Mouse (Mus musculus): ENCODE data around the gene Lrrfip1. TPM values are rescaled to one million over a fixed set of nuclear protein-coding genes. Genes with fewer than 3 reads are reported as not detected.

Gene Lrrfip1
- polyA plus RNA-seq, 1 experiment, result 16.6 TPM

DNA sequence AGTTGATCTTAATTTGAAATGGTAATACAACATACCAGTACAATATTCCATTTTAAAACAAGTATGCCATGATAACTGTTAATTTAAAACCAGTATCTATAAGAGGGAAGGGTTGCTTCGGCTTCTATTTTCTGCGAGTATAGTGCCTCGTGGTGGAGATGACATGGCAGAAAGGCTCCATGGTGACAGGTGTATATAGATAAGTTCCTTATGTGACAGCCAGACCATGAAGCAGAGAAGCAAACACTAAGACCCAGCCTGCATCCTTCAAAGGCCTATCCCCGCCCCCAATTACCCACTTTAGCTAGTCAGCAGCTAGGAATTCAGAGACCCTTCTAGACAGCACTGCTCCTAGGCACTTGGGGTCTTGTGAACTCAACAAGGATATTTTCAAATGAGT lies 170.6 kb downstream of the Lrrfip1 start:
- no peaks in the 10 kb centered on the region for H3K4me1 ChIP-seq (ENCODE audit: control insufficient read depth, insufficient read depth, insufficient read length)
- TF ChIP-seq POLR2A (IDR thresholded peaks at IDR 0.05; ENCODE audit: low read depth, low read length) (no peak), CTCF (IDR thresholded peaks at IDR 0.05; ENCODE audit: extremely low read depth, insufficient read depth, insufficient read length, insufficient replicate concordance) (no peak)
- no peak overlapping the region for H3K4me3 ChIP-seq (ENCODE audit: extremely low read depth, insufficient read depth, insufficient read length)
- H3K27me3 ChIP-seq (ENCODE audit: control insufficient read depth, insufficient read depth, low read length), result no peaks in the 10 kb centered on the region
- no peak for DNase-seq (ENCODE audit: low read depth in 1 of 2, low spot score in 2 of 2)
- H3K27ac ChIP-seq (ENCODE audit: insufficient read depth, low read length), result no peak overlapping the region
- 69% methylated on average over 4 of the region's 4 CpGs for WGBS
- no peaks in the 10 kb centered on the region for H3K36me3 ChIP-seq (ENCODE audit: control insufficient read depth, insufficient read depth, low read length)

GRCm38 (mm10) chr1:91174796-91175195 lies 176.3 kb downstream of the Lrrfip1 start:
- TF ChIP-seq POLR2A (IDR thresholded peaks at IDR 0.05; ENCODE audit: low read depth, low read length) (no peak), CTCF (IDR thresholded peaks at IDR 0.05; ENCODE audit: extremely low read depth, insufficient read depth, insufficient read length, insufficient replicate concordance) (no peak)
- 74% methylated on average over 5 of the region's 5 CpGs for WGBS
- Histone ChIP-seq H3K36me3 (ENCODE audit: control insufficient read depth, insufficient read depth, low read length) (no peaks in the 10 kb centered on the region), H3K27me3 (ENCODE audit: control insufficient read depth, insufficient read depth, low read length) (no peaks in the 10 kb centered on the region), H3K27ac (ENCODE audit: insufficient read depth, low read length) (no peak overlapping the region), H3K4me1 (ENCODE audit: control insufficient read depth, insufficient read depth, insufficient read length) (no peaks in the 10 kb centered on the region; the same call in 1 of the 2 replicates), H3K4me3 (ENCODE audit: extremely low read depth, insufficient read depth, insufficient read length) (no peak overlapping the region)
- no peak for DNase-seq (ENCODE audit: low read depth in 1 of 2, low spot score in 2 of 2)

GRCm38 (mm10) chr1:91176026-91176425 lies 177.5 kb downstream of the Lrrfip1 start:
- 71% methylated on average over 3 of the region's 3 CpGs for WGBS
- Histone ChIP-seq H3K27ac (ENCODE audit: insufficient read depth, low read length) (no peak overlapping the region), H3K4me1 (ENCODE audit: control insufficient read depth, insufficient read depth, insufficient read length) (peaks cover 4% of the 10 kb centered on the region; the same call in 1 of the 2 replicates), H3K36me3 (ENCODE audit: control insufficient read depth, insufficient read depth, low read length) (no peaks in the 10 kb centered on the region), H3K4me3 (ENCODE audit: extremely low read depth, insufficient read depth, insufficient read length) (no peak overlapping the region), H3K27me3 (ENCODE audit: control insufficient read depth, insufficient read depth, low read length) (peaks cover 3% of the 10 kb centered on the region; the same call in 1 of the 2 replicates)
- no peak for DNase-seq (ENCODE audit: low read depth in 1 of 2, low spot score in 2 of 2)
- TF ChIP-seq POLR2A (IDR thresholded peaks at IDR 0.05; ENCODE audit: low read depth, low read length) (no peak), CTCF (IDR thresholded peaks at IDR 0.05; ENCODE audit: extremely low read depth, insufficient read depth, insufficient read length, insufficient replicate concordance) (no peak)

DNA sequence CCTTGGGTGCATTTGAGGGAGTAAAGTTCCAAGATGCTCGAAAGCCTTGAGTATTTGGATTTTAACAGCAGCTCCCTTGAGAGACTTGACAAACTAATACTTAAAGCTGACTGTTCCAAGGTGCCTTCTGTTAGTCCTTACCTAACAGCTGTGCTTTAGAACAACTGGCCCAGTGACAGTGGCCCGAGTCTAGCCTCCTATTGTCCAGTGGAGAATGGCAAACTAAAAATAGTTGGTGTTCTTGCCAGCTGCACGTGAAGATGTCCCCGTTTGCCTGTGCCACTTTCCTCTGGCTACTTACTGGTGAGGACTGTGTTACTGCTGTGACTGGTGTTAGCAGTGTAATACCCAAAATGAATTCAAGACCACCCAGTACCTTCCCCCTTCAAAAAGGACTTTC lies 178.3 kb downstream of the Lrrfip1 start:
- no peak for DNase-seq (ENCODE audit: low read depth in 1 of 2, low spot score in 2 of 2)
- WGBS, result 76% methylated on average over 4 of the region's 4 CpGs
- Histone ChIP-seq H3K36me3 (ENCODE audit: control insufficient read depth, insufficient read depth, low read length) (no peaks in the 10 kb centered on the region), H3K4me3 (ENCODE audit: extremely low read depth, insufficient read depth, insufficient read length) (no peak overlapping the region), H3K4me1 (ENCODE audit: control insufficient read depth, insufficient read depth, insufficient read length) (peaks cover 4% of the 10 kb centered on the region; the same call in 1 of the 2 replicates), H3K27ac (ENCODE audit: insufficient read depth, low read length) (no peak overlapping the region), H3K27me3 (ENCODE audit: control insufficient read depth, insufficient read depth, low read length) (peaks cover 3% of the 10 kb centered on the region; the same call in 1 of the 2 replicates)
- TF ChIP-seq POLR2A (IDR thresholded peaks at IDR 0.05; ENCODE audit: low read depth, low read length), result no peak
- no peak for TF ChIP-seq CTCF (IDR thresholded peaks at IDR 0.05; ENCODE audit: extremely low read depth, insufficient read depth, insufficient read length, insufficient replicate concordance)

Other genes with a start within 250 kb of the Lrrfip1 start
- 5.7 and 6.0 TPM in 2 replicates for gene Col6a3, start 154.8 kb upstream of the Lrrfip1 start, polyA plus RNA-seq (2012; rRNA removed)
- 0.40 and 0.89 TPM in 2 replicates for gene Mlph, start 83.7 kb upstream of the Lrrfip1 start, polyA plus RNA-seq (2012; rRNA removed)
- gene Prlh, start 45.6 kb upstream of the Lrrfip1 start, polyA plus RNA-seq (2012; rRNA removed), result not detected in 2 replicates
- 0.09 and 0.74 TPM in 2 replicates for gene Rab17, start 29.1 kb upstream of the Lrrfip1 start, polyA plus RNA-seq (2012; rRNA removed)
- 0.05 TPM in 1 of 2 replicates, not detected in the other for gene Rbm44, start 146.4 kb downstream of the Lrrfip1 start, polyA plus RNA-seq (2012; rRNA removed)
- gene Ramp1, start 181.1 kb downstream of the Lrrfip1 start, polyA plus RNA-seq (2012; rRNA removed), result 15.8 and 22.2 TPM in 2 replicates

Data from spleen, adult 2 months (tissue).